Mouse (Mus musculus) lung, postnatal 14 days (tissue): ENCODE measurements around the gene Itgb8.

Source experiments
- DNase-seq: peaks from one replicate; pipeline ENCODE4 v3.0.0; 2021

Gene Itgb8

DNA sequence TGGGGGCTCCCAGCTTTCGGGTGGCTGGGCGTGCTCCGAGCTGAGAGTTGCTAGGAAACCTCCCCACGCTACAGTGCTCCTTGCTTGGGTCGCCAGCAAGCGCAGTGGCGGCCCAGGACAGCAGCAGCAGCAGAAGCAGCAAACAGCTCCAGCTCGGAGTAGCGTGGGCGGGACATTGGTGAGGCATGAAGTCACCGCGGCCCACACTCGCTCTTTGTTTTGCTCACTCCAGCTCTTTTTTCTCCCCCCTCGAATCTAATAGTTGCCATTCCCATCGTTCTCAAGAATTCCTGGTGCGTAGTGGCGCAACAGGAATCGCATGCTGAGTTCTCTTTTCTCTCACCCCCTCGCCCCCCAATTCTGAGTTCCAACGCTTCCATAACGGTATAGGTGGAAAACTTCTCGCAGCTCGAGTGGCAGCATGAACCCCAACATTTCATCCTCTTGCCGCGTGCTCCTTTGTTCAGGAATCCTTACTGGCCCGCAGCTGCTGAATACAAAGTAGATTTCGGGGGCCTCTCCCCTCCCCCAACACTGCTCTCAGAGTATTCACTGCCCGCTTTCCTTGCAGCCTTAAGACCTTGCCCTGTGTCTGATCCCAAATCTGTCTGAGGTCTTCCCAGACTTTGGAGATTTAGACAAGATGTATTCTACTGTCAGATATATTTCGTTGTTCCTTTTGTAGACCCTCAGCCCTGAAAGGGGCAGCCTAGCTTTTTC lies at the start of gene Itgb8:
TSS of gene Itgb8 (minus strand) at position 107 of the 720 bp plus-strand sequence.
- DNase-seq = peak; percentile 62

DNA sequence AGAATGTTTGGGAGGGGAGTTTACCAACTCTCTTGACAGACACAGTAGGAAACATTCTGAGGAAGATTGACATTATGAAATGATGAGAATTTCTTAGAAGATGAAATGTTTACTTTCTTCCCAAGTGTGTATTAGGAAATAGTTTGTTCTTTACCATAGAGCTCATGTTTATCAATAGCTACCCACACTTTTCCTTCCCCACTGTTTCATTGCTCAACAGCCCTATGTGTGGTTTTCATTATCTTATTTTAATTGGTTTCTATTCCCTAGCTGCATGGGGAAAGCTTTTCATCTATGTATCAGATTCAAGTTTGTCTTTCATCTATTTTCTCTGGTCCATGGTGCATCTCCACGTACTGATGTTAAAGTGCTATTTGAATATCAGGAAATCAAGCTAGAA lies 37.7 kb upstream of the Itgb8 start:
- no peak for DNase-seq

DNA sequence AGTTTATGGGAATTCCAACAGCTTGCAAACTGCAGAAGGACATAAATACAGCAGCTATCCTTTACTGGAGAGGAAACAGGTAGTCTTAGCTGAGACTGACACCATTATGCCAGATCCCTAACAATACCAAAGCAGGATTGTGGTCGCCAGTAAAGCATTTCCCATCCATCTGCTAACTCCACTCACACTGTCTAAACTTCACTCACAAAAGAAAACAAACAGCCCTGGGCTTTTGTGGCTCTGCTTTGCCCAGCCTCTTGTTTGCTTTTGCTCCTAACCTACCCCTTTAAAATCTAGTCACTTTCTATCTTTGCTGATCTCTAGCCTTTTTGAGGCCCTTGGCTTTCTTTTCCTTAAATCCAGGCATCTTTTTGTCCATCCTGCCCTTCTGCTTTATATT lies 35.0 kb upstream of the Itgb8 start:
- no peak for DNase-seq

DNA sequence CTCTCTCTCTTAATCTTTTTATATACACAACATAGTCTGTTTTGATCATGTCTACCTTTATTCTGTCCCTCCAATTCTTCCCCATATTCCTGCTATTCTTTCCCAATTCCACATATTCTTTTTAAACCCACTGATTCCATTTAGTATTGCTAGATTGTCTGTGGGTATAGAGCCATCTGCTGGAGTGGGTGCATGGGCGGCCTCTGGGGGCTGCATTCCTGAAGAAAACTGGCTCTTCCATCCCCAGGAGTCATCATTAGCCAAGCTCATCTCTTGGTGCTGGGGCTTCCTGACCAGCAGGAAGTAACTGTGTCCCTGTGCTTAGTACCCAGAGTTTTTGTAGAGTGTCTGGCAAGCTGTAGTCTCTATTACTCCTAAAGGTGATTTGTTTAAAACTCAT lies 33.4 kb upstream of the Itgb8 start:
- DNase-seq = no peak

DNA sequence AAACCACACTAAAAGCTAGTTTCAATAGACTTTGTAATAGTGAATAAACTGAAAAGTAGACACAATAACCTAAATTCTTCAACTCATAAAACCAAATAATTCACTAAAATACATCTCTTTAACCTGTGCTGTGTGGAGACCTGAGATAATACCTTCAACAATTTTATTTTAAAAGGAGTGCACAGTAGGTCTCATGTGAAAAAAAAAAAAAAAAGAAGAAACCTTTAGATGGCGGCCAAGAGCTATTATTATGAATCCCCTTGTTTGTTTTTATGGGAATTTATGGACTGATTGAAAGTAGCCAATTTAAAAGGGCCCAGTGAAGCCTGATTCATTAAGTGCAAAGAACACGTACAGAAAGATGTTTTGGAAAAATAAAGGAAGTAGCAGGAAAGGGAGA lies 31.4 kb upstream of the Itgb8 start:
- no peak for DNase-seq

DNA sequence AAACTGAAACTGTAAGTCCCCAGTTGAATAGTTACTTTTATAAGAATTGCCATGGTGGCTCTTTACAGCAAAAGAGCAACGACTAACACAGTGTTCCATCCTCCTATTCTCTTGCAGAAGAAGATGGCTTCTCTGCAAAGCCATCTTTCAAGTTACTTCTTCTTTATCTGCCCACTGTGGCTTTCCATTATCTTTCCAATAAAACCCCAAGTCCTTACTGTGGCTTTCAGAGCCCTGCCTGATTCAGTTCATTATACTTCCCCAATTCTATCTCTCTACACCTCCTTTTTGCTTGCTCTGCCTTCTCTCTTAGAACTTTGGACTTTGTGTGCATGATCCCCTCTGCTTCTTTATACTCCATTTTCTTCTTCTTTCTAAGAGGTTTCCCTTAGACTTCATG lies 30.1 kb upstream of the Itgb8 start:
- no peak for DNase-seq

DNA sequence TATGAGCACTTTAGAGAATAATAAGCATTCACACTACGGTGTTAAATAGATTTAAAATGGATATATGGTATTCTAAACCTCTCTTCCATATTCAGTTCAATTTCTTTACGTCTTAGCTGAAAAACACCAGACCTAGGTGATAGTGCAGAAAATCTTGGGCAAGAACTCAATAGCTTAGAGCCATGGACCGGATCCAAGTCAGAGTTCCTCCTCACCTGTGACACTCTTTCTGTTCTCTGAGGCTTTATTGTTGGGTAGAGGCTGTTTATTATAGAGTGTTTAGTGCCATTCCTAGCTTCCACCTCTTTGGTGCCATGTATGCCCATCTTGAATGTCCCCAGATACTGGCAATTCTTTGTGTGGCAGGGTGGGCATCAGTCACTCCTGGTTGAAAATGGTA lies 25.9 kb upstream of the Itgb8 start:
- no peak for DNase-seq

DNA sequence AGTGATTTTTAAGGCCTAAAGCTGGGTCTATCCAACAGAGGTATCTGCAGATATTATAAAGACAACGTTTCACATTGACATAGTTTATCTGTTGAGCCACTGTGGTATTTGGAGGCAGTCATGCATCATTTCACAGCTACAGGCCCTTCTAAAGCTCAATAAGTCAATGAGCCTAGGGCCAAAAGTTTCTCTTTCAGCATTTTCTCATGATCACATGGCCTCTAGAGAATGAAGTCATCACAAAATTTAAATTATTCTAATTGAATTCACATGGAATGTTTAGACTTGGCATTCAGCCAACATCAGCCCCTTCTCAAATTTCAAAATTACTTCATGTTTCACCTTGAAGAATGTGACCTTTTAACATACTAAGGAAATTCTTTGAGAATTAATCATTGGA lies 10.0 kb upstream of the Itgb8 start:
- DNase-seq = no peak

DNA sequence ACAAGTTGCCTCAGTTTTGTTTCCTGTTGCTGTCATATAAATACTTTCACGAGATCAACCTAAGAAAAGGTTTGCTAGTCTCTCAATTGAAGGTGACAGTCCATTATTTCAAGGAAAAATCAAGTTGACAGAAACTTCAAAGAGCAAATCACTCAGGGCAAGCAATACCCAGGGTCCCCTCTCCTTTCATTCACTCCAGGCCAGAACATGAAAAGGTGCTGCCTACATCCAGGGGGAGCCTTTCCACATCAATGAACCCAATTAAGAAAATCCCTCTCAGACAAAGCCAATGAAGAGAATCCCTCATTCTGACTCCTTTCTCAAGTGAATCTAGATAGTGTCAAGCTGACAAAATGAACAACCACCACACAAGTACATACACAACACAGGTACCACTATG lies 2.5 kb upstream of the Itgb8 start:
- no peak for DNase-seq

DNA sequence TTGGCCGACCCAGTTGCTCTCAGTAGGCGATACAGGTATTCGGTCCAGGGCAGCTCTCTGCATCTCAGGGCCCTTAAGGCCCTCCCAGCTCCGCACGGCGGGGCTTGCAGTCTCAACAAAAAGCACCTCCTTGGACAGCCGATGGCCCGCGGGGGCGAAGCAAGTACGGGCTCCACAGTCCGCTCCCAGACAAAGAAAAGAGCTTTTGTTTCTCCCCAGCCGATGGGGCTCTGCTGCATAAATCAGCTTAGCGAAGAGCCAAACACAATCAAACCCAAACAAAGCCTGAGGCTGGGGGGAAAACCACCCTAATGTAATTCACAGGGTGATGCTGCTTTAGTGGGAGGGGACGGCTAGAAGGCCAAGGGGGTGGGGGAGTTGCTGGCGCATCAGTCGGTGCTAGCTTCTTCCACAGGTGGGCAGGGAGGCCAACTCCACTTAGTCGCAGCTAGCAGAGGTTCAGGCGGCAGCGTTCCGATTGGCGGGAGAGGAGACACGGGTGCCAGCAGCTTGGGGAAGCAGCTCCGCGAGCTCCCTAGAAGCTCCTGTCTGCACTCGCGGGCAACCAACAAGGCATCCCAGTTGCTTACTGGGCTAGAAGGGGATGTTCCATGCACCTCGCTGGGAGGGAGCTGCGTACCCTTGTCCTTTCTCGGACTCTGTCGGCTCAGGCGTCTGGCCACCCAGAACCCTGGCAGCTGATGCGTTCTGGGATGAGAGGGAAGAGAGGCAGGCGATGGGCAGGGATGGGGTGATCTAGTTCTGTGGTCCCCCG lies 494 bp downstream of the Itgb8 start:
- peak; percentile 25 for DNase-seq

DNA sequence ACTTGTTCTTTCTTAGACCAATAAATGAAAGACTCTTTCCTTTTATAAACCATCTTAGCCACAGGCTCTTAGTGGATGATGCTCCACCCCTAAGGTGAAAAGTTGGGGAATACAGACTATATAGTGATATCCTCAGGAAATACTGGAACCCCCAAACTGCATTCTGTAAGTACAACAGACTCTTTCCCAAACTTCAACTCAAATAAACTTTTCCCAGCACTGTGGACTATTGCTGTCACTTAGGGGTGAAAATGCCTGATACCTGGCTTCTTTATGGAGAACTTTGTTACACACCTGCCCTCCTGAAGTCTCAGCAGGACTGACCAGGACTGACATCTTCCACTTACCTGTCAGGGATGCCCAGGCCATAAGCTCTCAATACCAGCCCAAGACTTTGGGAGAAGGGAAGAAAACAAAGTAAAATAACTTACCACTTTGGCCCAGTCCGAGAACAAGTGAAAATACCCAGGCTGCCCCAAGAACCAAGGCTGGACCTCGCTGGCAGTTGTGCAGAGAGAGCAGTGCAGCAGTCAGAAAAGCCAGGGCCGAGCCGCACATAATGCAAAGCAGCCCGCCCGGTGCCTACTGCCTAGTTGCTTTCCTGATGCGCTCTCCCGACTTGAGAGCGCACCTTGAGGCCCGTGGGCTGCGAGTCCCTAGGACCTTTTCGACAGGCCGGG lies 1.2 kb downstream of the Itgb8 start:
- no peak for DNase-seq

DNA sequence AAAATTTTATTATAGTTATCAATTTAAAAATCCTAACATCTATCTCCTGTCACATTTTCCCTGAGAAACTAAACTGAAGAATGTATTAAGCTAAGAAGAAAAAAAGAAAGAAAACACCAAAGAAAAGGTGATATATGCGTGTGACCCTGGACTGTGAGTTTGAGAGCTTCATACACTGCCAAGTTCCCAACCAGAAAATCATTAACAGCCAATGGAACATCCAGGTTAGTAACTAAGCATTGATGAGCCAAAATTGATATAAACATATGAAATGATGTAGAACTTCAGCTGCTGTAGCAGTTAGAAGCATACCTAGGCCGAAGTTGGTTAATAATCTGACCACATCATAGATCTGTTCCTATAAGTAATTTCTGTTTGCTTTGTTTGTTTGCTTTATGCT lies 6.8 kb downstream of the Itgb8 start:
- no peak for DNase-seq

DNA sequence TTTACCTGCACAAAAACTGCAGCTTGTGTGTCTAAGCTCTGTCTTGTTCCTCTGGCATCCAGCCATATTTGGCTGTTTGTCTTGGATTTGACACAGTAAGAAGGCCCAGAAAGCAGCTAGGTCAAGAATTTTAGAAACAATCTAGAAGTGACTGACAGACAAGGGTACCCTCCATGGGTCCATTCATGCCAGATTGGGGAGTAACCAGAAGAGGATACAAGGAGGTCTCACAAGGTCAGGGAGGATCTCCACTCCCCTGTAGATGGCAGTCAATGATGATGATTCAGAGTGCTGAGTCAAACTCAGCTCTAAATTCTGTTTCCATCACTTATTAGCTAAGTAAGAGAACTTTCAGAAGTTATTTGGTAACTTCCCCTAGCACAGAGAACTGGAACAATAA lies 8.2 kb downstream of the Itgb8 start:
- no peak for DNase-seq

DNA sequence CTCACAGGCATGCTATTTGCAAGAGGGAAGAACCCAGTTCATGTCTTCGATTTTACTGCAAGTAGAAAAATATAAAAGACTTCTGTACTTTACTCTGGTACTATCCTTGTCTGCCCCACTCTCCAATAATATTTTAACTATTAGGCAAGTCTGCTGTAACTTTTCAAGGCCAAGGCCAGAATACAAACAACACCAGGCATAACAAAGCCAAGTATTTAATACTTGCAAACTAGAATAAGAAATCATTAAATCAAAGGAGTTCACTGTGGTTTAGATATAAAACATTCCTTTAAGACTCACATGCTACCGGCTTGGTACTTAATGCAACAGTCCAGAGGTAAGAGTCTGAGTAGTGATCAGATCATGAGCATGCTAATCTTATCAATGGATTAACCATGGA lies 9.0 kb downstream of the Itgb8 start:
- no peak for DNase-seq

DNA sequence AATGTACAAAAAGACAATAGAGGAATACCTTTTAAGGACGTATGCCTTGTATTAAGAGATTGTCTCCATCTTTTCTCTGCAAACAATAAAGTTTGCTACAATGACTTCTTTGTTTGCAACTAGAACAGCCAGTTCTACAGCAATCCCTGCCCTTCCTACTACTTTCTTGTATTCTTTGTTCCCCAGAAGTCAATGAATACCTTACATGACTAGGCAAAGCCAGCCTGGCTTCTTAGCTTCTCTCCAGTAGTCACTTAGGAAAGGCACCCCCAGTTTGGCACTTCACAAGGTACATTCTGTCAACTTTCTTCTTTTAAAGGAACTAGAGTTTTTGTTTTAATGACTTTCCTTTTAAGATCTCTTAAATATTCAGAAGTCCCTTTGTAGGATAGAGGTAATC lies 10.7 kb downstream of the Itgb8 start:
- DNase-seq = no peak

DNA sequence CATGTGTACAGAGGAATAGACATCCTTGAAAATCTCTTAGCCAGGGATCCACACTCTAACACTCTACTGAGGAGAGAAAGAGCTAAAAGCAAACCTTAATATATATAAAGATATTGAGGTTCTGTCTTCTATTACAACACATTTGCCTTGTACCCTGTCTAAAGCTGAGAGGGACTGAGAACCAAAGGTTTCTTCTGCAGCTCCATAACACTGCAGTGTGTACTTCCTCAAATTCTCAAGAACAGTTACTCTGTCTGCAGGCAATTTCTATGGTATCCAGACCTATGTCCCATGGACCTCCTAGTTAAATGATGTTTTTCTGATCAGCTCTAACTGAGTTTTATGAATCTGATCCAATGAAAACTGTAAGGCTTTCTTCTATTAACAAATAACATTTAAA lies 13.9 kb downstream of the Itgb8 start:
- no peak for DNase-seq

DNA sequence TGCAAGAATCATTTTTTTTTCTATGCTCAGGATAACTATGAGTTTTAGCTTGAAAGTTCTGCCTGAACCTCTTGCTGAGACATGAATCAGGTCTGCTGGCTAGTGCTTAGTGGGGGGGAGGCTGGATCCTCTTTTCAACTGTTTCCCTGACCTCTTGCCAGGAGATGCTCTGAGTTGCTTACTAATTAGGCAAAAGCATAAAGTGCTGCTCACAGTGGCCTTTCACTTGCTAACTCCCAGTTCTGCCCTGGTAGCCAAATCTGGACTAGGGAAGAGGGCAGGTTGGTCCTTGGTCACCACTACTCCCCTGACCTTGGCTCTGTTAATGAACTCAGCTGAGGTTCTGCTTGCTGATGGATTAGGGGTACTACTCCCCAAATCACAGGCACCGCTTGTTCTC lies 19.2 kb downstream of the Itgb8 start:
- DNase-seq = no peak

DNA sequence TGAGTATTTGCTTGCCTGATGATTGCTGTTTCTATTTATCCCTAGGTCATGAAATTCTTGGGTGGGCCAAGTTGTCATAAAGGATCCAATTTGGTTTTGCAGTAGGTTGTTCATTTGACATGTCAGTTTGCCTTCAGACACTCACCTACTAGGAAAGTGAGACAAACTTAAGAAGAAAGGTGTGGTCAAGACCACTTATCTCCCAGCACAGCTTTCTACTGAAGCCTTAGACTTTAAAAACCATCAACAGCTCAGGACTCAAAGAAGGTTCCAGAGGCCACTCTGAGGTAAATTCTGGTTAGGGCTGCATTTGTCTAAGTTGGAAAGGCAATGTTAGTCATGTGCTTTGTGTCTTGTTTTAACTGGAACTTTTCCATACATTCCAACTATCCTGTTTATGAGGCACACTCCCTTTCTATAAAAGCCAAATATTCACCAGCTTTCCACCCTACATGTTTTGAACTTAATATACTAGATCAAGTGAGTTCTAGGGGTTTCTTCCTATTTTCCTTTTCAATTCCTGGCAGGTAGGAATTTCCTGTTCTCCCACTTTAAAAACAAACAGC lies 20.8 kb downstream of the Itgb8 start:
- no peak for DNase-seq

DNA sequence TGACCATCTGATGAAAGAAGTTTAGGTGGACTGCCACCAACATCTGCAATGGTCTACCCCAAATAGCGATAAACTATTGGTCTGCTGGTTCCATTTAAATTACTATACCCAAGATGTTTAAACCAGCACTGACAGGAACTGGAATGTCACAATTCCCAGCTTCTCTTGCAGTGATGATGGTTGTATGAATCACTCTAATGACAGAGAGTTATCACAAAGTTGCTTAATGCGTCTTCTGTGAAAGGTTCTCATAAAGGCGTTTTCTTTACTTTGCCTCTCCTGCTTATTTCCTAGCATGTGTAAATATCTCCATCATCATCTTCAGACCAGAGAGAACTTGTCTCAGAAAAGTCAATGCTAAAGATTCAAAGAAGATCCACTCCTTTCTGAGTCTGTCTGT lies 23.4 kb downstream of the Itgb8 start:
- DNase-seq = no peak

DNA sequence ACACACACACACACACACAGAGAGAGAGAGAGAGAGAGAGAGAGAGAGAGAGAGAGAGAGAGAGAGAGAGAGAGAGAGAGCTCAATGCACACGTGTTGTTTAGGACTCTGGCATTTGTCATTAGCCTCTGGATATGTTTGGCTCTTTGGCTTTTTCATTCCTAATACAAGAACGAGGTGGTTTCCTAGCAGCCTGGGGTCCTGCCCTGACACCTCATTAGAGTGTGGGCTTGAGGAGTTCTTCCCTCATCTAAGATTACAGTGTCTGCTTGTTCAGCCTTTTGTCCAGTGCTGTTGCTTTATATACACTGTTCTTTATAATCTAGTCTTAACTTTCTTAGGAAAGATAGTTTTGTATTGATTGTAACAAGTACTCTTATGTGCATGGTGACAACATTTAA lies 27.1 kb downstream of the Itgb8 start:
- no peak for DNase-seq

DNA sequence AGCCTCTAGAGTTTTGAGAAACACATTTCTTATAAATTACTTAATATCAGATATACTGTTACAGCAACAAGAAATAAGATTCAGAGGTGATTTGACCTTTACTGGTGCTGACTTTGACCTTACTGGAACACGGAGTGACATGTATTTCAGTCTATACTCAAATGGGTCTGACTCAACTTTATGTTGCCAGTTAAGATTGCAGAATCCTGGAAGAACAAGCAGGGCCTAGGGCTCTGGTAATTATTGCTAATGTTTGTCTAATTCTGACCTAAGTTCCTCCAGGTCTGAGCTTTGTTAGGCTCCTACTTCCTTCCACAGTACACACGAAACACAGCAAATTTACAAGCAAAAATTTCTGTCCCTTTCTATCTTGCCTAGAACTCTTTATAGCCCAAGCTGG lies 28.0 kb downstream of the Itgb8 start:
- no peak for DNase-seq

DNA sequence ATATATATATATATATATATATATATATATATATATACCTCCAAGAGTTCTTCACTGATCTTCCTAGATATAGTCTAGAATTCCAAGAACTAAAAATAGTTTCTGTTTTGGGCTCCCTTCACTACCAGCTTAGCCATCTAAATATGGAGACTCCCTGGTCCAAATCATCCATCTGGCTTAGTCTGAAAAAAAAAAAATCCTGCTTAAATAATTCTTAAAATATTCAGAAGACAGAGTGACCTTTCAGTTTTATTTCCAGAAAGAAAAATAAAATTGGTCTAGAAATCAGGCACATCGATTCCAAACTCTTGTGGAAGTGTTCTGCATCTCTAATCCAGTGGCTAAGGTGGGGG lies 28.6 kb downstream of the Itgb8 start:
- DNase-seq = no peak

DNA sequence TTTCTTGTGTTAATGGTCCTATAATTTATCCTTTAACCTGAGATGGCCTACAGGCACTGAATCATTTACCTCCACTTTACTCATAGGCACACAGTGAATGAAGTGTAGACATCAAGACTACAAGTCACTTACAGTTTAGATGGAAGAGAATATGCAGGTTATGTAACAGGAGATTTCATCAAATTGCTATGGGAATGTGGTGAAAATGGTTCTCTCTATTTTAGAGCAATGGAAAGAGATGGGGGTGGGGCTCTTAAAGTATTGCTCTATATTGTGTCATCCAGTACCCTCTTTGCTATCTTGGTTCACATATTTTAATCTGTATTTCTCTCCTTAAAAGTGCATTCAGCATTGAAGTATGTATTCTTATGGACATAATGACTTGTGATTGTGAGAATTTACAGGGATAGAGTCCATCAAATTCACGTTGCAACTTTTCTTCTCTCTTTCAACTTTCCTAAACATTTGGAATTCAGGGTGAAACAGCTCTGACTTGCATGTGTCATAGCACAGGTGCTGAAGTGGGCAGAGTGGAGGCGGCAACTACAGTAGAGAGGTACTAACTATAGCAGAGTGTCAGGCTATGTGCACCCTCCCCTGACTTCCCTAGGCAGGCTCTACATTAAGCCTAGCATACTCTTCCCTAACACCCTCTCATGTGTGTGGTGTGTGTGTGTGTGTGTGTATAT lies 29.1 kb downstream of the Itgb8 start:
- no peak for DNase-seq

DNA sequence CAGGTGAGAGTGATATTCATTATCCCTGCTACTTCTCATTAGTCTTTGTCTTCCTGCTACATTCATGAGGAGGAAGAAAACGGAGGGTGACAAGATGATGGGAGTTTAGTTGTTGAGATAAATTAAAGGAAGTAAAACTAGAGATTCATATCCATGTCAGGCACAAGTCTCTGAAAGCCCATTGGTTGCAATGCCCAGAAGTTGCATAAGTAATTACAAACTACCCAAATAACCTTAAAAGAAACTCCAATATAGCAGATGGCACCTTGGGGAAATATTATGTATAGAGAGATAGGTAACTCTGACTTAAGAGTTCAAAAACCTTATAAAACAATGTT lies 31.2 kb downstream of the Itgb8 start:
- DNase-seq = no peak
